Mouse (Mus musculus) urinary bladder, adult 18-20 months (tissue): ENCODE measurements at regions not wholly inside any gene's neighbourhood (a gene's known extent, or its start where the extent isn't known, plus 50 kb on each side); places are given as distances from the start of the nearest gene placed in this dataset.
"Not testable (repeated sequence)": the region's sequence is repeated elsewhere in the genome, so short reads cannot be mapped to it uniquely, and the experiment has no call there.

ENCODE experiments used
- DNase-seq, 2 experiments: peaks; one replicate each; pipeline ENCODE4 v3.0.0; 2022; ENCODE audit warnings: low spot score in 2 of 2, mixed read lengths in 2 of 2

DNA sequence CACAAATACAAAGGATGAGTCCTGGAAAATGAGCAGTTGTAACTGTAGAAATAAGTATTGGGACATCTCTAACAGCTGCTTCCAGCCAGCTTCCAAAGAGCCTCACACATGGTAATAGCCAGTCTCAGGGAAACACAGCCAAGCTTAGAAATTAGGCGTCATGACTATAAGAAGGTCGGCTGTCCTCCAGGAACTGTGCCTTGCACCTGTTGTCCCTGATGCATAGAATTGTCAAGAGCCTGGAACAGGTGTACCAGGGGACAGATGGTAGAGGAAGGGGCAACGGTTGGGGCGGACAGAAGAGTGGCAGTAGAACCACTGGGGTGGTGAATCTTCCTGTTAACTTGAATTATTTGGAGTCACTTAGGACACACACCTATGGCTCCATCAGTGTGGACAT lies 162.1 kb downstream of the Trib2 start:
- DNase-seq, result no peak

- DNase-seq, result peak in 1 of 2 experiments; percentile 8
These were observed 163.4 kb downstream of the Trib2 start for GRCm38 (mm10) chr12:15653357-15653763.

GRCm38 (mm10) chr12:15651293-15651692 lies 165.4 kb downstream of the Trib2 start:
- DNase-seq, result no peak

DNA sequence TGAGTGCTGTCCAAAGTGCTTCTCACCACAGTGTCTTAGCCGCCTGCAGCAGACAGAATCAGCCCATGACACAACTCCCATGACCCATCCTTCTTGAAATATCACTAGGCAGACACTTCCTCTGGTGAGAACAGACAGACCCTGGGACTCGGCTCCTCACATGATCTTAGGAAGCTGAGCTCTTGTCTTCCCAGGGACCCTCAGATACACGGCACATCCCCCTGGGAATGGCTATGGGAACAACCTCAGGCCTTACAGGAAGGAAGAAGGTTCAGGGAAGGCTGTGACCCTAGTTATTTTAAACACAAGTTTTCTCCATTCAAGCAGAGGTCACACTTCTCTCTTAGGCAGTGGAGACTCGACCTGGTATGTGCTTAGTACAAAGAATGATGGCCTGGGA lies 166.8 kb downstream of the Trib2 start:
- DNase-seq, result no peak

- DNase-seq, result no peak
These were observed 167.5 kb downstream of the Trib2 start for GRCm38 (mm10) chr12:15649226-15649625.

DNA sequence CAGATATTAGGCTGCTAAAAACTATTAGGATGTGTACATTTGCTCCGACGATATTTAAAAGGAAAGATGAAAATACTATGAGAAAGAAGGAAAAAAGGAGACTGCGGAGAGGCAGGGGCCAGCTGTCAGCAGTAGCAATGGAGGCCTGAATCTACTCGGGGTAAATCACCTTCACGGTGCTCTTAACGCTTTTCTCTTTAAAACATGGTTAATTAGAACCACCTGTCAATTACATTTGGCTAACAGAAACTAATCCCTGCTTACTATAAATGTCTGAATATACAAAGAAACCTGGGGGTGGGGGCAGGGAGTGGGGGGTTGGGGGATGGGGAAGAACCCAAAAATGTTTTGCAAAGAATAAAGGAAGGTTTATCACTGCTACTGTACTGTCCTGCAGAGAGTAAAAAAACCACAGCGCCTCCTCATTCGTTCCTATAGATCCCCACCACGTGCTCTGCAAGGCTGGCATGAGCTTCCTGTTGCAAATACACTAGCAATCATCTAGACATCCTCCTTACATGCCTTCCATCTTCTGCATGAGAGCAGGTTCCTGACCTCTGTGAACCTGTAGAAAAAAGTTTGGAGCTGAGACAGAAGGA lies 172.5 kb downstream of the Trib2 start:
- DNase-seq, result no peak

DNA sequence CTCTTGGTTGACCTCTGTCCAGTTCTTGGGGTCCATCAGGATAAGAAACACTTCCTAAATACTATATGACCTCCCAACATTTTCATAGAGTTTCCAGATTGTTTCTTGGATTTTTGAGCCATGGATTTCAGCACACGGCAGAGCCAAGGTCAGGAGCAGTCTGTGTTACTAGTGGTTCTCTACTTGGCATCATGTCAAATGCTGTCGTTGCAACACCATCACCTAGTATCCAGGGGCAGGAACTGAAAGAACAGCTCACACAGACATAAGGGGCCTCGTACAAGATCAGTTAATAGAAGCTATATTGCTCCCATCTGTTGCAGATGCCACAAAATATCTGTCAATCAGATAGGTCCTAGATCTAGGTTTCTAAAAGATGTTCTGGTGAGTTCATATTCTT lies 173.1 kb downstream of the Trib2 start:
- DNase-seq, result no peak

GRCm38 (mm10) chr12:15640320-15640719 lies 176.4 kb downstream of the Trib2 start:
- no peak for DNase-seq

DNA sequence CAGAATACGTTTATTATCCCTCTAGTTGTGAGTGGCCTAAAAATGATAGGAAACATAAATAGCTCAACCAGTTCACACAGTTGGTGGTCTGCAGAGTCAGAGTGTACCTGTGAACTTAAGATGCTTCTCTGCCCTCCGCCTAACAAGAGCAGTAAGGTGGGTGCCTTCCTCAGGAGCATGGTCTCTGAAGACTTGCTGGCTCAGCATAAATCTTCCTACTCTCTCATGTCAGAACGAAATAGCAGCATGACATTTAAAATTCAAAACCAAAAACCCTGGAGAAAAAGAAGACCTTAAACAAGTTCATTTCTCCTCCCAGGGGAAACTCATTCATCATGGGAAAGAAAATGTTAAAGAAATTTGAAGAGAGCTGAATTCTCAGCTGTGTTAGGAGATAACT lies 186.8 kb downstream of the Trib2 start:
- no peak for DNase-seq

DNA sequence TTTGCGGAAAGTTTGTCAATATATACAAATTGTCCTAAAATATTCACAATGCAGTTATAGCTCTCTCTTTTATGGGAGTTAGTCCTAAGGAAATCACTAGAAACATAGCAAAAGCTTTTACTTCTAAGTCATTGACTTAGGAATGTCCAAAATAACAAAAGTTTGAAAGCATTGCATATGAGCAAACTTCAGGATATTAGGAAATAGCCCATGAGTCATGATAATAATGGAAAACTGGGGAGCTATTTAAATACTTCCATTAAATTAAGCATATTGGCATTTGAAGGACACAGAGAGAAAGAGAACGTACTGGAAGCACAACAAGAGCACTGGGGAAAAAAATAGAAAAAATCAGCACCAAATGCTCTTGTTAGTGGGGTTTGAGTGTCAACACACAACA lies 197.2 kb downstream of the Trib2 start:
- no peak for DNase-seq

- DNase-seq, result peak in 1 of 2 experiments; percentile 1
These were observed 199.4 kb downstream of the Trib2 start for GRCm38 (mm10) chr12:15617312-15617711.

GRCm38 (mm10) chr12:15611847-15612580 lies 204.7 kb downstream of the Trib2 start:
- DNase-seq, result no peak

DNA sequence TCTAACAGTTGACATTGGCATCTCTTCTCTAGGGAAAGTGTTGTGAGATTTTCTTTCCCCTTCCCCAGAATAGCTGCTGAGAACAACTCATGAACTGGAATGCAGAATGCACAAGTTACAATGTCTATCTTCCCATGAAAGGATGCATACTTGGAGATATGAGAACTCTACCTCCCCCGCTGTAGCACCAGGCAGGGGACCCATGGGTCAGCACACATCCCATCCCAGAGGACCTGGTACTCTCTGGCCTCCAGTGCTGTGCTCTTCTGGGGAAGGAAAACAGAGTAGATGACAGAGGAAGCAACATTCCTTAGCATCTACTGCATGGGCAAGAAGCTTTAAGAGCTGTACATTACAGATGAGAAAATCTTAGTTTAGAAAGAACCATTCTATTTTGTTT lies 209.6 kb downstream of the Trib2 start:
- DNase-seq, result no peak

- no peak for DNase-seq
These were observed 210.6 kb downstream of the Trib2 start for GRCm38 (mm10) chr12:15606095-15606494.

GRCm38 (mm10) chr12:15604630-15605029 lies 212.1 kb downstream of the Trib2 start:
- DNase-seq, result no peak

- DNase-seq, result no peak
These were observed 212.8 kb downstream of the Trib2 start for GRCm38 (mm10) chr12:15603885-15604284.

- DNase-seq, result no peak
These were observed 213.4 kb downstream of the Trib2 start for GRCm38 (mm10) chr12:15603319-15603718.

DNA sequence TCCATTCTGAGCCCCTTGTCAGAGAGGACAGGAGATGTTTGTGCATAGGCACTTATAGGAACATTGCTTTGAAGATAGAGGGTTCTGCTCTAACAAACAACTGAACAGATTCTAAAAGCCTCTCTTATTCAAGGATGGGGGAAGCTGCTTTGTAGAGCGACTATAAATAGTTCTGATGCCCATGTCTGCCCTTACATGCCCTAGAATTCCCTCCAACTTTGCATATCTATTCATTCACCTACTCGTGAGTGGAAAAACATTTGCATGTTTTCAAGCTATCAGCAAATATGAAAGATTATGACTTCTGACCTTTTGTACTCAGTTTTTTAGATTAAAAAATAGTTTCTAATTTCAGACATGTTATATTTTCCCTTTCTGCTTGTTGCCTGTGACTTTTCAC lies 222.0 kb downstream of the Trib2 start:
- DNase-seq, result no peak

DNA sequence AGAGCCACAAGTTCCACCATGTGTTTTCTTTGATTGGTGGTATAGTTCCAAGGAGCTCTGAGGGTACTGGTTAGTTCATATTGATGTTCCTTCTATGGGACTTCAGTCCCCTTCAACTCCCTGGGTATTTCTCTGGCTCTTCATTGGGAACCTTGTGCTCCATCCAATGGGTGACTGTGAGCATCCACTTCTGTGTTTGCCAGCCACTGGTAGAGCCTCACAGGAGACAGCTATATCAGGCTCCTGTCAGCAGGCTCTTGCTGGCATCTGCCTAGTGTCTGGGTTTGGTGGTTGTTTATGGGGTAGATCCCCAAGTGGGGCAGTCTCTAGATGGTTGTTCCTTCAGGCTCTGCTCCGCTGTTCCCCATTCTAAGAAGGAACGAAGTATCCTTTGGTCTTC lies 228.9 kb downstream of the Trib2 start:
- not testable (repeated sequence) for DNase-seq

DNA sequence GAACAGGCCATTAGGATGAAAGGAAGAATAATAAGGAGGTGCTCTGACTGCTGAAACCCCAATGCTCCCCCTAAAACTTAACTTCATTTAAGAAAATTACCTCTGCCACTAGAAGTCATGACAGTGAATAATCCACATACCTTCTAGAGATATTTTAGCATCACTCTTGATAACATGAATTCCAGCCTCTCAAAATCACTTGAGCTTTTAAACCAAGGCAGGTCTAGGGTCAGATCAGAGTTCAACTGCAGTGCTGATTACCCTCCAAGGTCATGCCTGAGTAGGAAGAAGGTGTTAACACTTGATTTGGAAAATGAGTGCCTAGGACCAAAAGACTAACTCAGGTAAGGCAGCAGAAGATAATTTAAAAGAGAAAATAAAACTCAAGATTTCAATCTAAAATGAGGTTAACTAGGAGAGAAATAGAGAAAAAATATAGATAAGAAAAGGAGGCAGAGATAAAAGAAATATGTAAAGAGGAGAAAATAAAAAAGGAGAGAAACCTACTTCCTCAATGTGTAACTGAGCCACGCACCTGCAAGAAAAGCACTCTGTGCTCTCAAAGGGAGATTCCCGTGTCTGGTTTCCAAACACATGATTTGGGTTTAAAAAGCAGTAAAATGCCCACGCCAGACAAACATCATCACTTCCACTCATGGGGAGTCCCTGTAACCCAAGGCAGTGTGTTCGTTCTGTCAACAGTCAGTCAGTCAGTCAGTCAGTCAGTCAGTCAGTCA lies 229.8 kb downstream of the Trib2 start:
- DNase-seq, result no peak

GRCm38 (mm10) chr12:15585845-15586244 lies 230.9 kb downstream of the Trib2 start:
- DNase-seq, result no peak

- no peak for DNase-seq
These were observed 232.0 kb downstream of the Trib2 start for GRCm38 (mm10) chr12:15584721-15585120.

DNA sequence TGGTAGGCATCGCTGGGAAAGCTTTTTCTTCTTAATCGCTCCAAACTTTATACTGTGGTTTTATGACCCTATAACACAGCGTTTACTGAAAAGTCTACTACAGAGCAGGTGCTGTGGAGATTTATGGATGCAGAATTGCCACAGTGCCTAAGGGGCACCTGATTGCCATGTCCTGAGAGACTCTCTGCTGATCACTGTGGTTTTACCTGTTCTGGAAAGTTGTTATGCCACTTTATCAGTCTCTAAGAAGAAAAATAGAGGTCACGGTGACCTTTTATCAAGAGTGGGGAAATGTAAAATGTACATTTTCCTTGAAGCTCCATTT lies 250.0 kb downstream of the Trib2 start:
- no peak for DNase-seq
